Mouse (Mus musculus) forebrain, embryonic 16.5 days (tissue): ENCODE measurements around the gene Cabp7. TPM values are rescaled to one million over a fixed set of nuclear protein-coding genes. Genes with fewer than 3 reads are reported as not detected.

ENCODE experiments used
- ATAC-seq: fragments of 200-750 bp; cut with Nextera tagmentation; 2 replicates; pipeline ENCODE4 v1.8.0; 2017; ENCODE audit warnings: mild to moderate bottlenecking, moderate library complexity
- H3K27ac ChIP-seq: fragments of 300-500 bp; sonication (generic); 2 replicates; pipeline ENCODE4 v1.5.1; 2014; ENCODE audit warnings: low read length, control low read depth
- H3K27me3 ChIP-seq: fragments of 300-500 bp; sonication (generic); replicated peaks from 2 replicates; pipeline ENCODE4 v1.6.1; 2014; ENCODE audit warnings: low read length; ENCODE audit not compliant: control insufficient read depth, insufficient read depth
- H3K36me3 ChIP-seq: fragments of 300-500 bp; sonication (generic); 2 replicates; pipeline ENCODE4 v1.6.1; 2014; ENCODE audit not compliant: control insufficient read depth, insufficient read depth
- H3K4me1 ChIP-seq: fragments of 300-500 bp; sonication (generic); replicated peaks from 2 replicates; pipeline ENCODE4 v1.6.1; 2014; ENCODE audit warnings: low read length; ENCODE audit not compliant: control insufficient read depth, insufficient read depth
- H3K4me2 ChIP-seq: fragments of 300-500 bp; sonication (generic); 2 replicates; pipeline ENCODE4 v1.6.1; 2014; ENCODE audit warnings: mild to moderate bottlenecking, low read length, control low read depth
- H3K4me3 ChIP-seq: fragments of 300-500 bp; sonication (generic); replicated peaks from 2 replicates; pipeline ENCODE4 v1.5.1; 2014; ENCODE audit warnings: mild to moderate bottlenecking, low read length, control low read depth
- H3K9ac ChIP-seq: fragments of 300-500 bp; sonication (generic); replicated peaks from 2 replicates; pipeline ENCODE4 v1.6.1; 2014; ENCODE audit warnings: low read depth, low read length, control low read depth
- H3K9me3 ChIP-seq: fragments of 300-500 bp; sonication (generic); 2 replicates; pipeline ENCODE4 v1.6.1; 2016; ENCODE audit warnings: low read length; ENCODE audit not compliant: control insufficient read depth
- WGBS: fragments of 180-500 bp; shearing (Covaris S2); extraction: QIAGEN DNeasy Blood & Tissue Kit; methylation state at CpG from one replicate; pipeline ENCODE4 v1.1.7; 2014; 5-methylcytosine and 5-hydroxymethylcytosine counted together
- polyA plus RNA-seq: library from polyadenylated mRNA; unstranded; fragments of >200 nt; fragmentation: Nextera tagmentation; extraction: Ambion mirVana; gene quantifications from 2 replicates; pipeline ENCODE4 v1.2.1, GENCODE M21; 2015

Cabp7 gene
- polyA plus RNA-seq, 1 experiment from 2014 or later: 1.6 TPM

- ATAC-seq: peak; percentile 58
- H3K27me3 ChIP-seq: no peaks in the 10 kb centered on the region
- WGBS: 43% methylated on average over 7 of the region's 7 CpGs
- H3K27ac ChIP-seq: peak overlapping the region; percentile 82
- H3K4me1 ChIP-seq: peaks cover 18% of the 10 kb centered on the region
- H3K4me2 ChIP-seq: no peak overlapping the region
- no peak overlapping the region for H3K4me3 ChIP-seq
- H3K9me3 ChIP-seq: no peaks in the 10 kb centered on the region
- no peak overlapping the region for H3K9ac ChIP-seq
- H3K36me3 ChIP-seq: no peaks in the 10 kb centered on the region
These were observed 22.7 kb upstream of the Cabp7 start for GRCm38 (mm10) chr11:4769293-4769692.

- Histone ChIP-seq H3K27ac (peak overlapping the region; percentile 82), H3K9ac (no peak overlapping the region), H3K9me3 (no peaks in the 10 kb centered on the region), H3K27me3 (no peaks in the 10 kb centered on the region), H3K4me2 (no peak overlapping the region), H3K36me3 (no peaks in the 10 kb centered on the region), H3K4me3 (no peak overlapping the region), H3K4me1 (peaks cover 16% of the 10 kb centered on the region)
- 0 out of 2 replicates have a peak, but pooled peaks have one; percentile 48 for ATAC-seq
- WGBS: 70% methylated on average over 4 of the region's 4 CpGs
These were observed 21.8 kb upstream of the Cabp7 start for GRCm38 (mm10) chr11:4768399-4768798.

GRCm38 (mm10) chr11:4764476-4764875 lies 17.9 kb upstream of the Cabp7 start:
- Histone ChIP-seq H3K4me2 (no peak overlapping the region), H3K27me3 (no peaks in the 10 kb centered on the region), H3K27ac (no peak overlapping the region), H3K4me1 (peaks cover 22% of the 10 kb centered on the region), H3K9me3 (no peaks in the 10 kb centered on the region), H3K4me3 (no peak overlapping the region), H3K9ac (no peak overlapping the region), H3K36me3 (no peaks in the 10 kb centered on the region)
- ATAC-seq: no peak
- 73% methylated on average over 5 of the region's 5 CpGs for WGBS

- peaks cover 15% of the 10 kb centered on the region for H3K4me1 ChIP-seq
- no peak overlapping the region for H3K4me2 ChIP-seq
- ATAC-seq: no peak
- no peaks in the 10 kb centered on the region for H3K36me3 ChIP-seq
- H3K27me3 ChIP-seq: no peaks in the 10 kb centered on the region
- H3K9ac ChIP-seq: no peak overlapping the region
- 34% methylated on average over 5 of the region's 5 CpGs for WGBS
- H3K9me3 ChIP-seq: no peaks in the 10 kb centered on the region
- H3K4me3 ChIP-seq: no peak overlapping the region
- no peak overlapping the region for H3K27ac ChIP-seq
These were observed 17.1 kb upstream of the Cabp7 start for GRCm38 (mm10) chr11:4763631-4764030.

- Histone ChIP-seq H3K27ac (no peak overlapping the region), H3K4me3 (no peak overlapping the region)
- 14% methylated on average over 2 of the region's 2 CpGs for WGBS
These were observed 15.9 kb upstream of the Cabp7 start for GRCm38 (mm10) chr11:4762511-4762910.

GRCm38 (mm10) chr11:4761991-4762390 lies 15.4 kb upstream of the Cabp7 start:
- H3K4me2 ChIP-seq: no peak overlapping the region
- ATAC-seq: peak; percentile 41; the same call in 1 of the 2 replicates
- H3K4me1 ChIP-seq: peaks cover 13% of the 10 kb centered on the region
- WGBS: 16% methylated on average over 6 of the region's 6 CpGs
- H3K27me3 ChIP-seq: no peaks in the 10 kb centered on the region
- H3K4me3 ChIP-seq: no peak overlapping the region
- H3K36me3 ChIP-seq: no peaks in the 10 kb centered on the region
- peak overlapping the region; percentile 8; the same call in 1 of the 2 replicates for H3K27ac ChIP-seq
- H3K9me3 ChIP-seq: no peaks in the 10 kb centered on the region
- no peak overlapping the region for H3K9ac ChIP-seq

More at GRCm38 (mm10) chr11:4762511-4762910, 15.9 kb upstream of the Cabp7 start:
- Histone ChIP-seq H3K36me3 (no peaks in the 10 kb centered on the region), H3K27me3 (no peaks in the 10 kb centered on the region), H3K9ac (peak overlapping the region; percentile 11; the same call in 1 of the 2 replicates), H3K4me1 (peaks cover 13% of the 10 kb centered on the region), H3K9me3 (no peaks in the 10 kb centered on the region), H3K4me2 (no peak overlapping the region)
- no peak for ATAC-seq

- H3K4me1 ChIP-seq: peaks cover 13% of the 10 kb centered on the region
- H3K9me3 ChIP-seq: no peaks in the 10 kb centered on the region
- no peak overlapping the region for H3K4me2 ChIP-seq
- H3K4me3 ChIP-seq: no peak overlapping the region
- ATAC-seq: no peak
- H3K36me3 ChIP-seq: no peaks in the 10 kb centered on the region
- no peak overlapping the region; the same call in 1 of the 2 replicates for H3K9ac ChIP-seq
- 21% methylated on average over 4 of the region's 4 CpGs for WGBS
- H3K27me3 ChIP-seq: no peaks in the 10 kb centered on the region
- H3K27ac ChIP-seq: no peak overlapping the region
These were observed 13.9 kb upstream of the Cabp7 start for GRCm38 (mm10) chr11:4760438-4760837.

- peaks cover 4% of the 10 kb centered on the region; the same call in 1 of the 2 replicates for H3K9me3 ChIP-seq
- no peak overlapping the region for H3K9ac ChIP-seq
- H3K4me2 ChIP-seq: no peak overlapping the region
- no peak overlapping the region for H3K27ac ChIP-seq
- WGBS: 54% methylated on average over 4 of the region's 4 CpGs
- ATAC-seq: no peak
- no peak overlapping the region for H3K4me3 ChIP-seq
- peaks cover 12% of the 10 kb centered on the region for H3K4me1 ChIP-seq
- no peaks in the 10 kb centered on the region for H3K36me3 ChIP-seq
- H3K27me3 ChIP-seq: no peaks in the 10 kb centered on the region
These were observed 11.2 kb upstream of the Cabp7 start for GRCm38 (mm10) chr11:4757789-4758158.

- WGBS: 69% methylated on average over 11 of the region's 11 CpGs
These were observed 10.6 kb upstream of the Cabp7 start for GRCm38 (mm10) chr11:4756984-4757788.

More at GRCm38 (mm10) chr11:4756984-4757788, 10.6 kb upstream of the Cabp7 start:
- no peak overlapping the region for H3K9ac ChIP-seq
- no peaks in the 10 kb centered on the region for H3K36me3 ChIP-seq
- peaks cover 4% of the 10 kb centered on the region; the same call in 1 of the 2 replicates for H3K9me3 ChIP-seq
- no peak overlapping the region for H3K4me2 ChIP-seq
- no peaks in the 10 kb centered on the region for H3K27me3 ChIP-seq
- H3K4me1 ChIP-seq: peaks cover 8% of the 10 kb centered on the region
- H3K4me3 ChIP-seq: no peak overlapping the region
- ATAC-seq: no peak
- no peak overlapping the region for H3K27ac ChIP-seq
